Mouse (Mus musculus): ENCODE measurements around the gene Eif1ad.

GRCm38 (mm10) chr19:5356080-5356479 lies 10.5 kb upstream of the Eif1ad start:
- no peak for TF ChIP-seq CTCF (IDR thresholded peaks at IDR 0.05; ENCODE audit: extremely low read depth, insufficient read depth, low read length)
- TF ChIP-seq POLR2A (IDR thresholded peaks at IDR 0.05; ENCODE audit: extremely low read depth, insufficient read depth, low read length) = no peak
